Mouse (Mus musculus) frontal cortex, adult 2 months (tissue): ENCODE measurements around the gene Il18. TPM values are rescaled to one million over a fixed set of nuclear protein-coding genes. Genes with fewer than 3 reads are reported as not detected.

Experiments
- DNase-seq, 2 experiments: peaks; one replicate each; pipeline ENCODE4 v3.0.0; 2022; ENCODE audit warnings: low spot score in 1 of 2; ENCODE audit errors: extremely low spot score in 1 of 2
- polyA plus RNA-seq: library from polyadenylated mRNA; depleted of rRNA; stranded (reverse); fragments of >200 nt; gene quantifications from 2 replicates; pipeline ENCODE4 v1.2.3, GENCODE M21; 2012; rRNA removed

Il18 gene
- 55.8 and 70.2 TPM in 2 replicates for polyA plus RNA-seq

DNA sequence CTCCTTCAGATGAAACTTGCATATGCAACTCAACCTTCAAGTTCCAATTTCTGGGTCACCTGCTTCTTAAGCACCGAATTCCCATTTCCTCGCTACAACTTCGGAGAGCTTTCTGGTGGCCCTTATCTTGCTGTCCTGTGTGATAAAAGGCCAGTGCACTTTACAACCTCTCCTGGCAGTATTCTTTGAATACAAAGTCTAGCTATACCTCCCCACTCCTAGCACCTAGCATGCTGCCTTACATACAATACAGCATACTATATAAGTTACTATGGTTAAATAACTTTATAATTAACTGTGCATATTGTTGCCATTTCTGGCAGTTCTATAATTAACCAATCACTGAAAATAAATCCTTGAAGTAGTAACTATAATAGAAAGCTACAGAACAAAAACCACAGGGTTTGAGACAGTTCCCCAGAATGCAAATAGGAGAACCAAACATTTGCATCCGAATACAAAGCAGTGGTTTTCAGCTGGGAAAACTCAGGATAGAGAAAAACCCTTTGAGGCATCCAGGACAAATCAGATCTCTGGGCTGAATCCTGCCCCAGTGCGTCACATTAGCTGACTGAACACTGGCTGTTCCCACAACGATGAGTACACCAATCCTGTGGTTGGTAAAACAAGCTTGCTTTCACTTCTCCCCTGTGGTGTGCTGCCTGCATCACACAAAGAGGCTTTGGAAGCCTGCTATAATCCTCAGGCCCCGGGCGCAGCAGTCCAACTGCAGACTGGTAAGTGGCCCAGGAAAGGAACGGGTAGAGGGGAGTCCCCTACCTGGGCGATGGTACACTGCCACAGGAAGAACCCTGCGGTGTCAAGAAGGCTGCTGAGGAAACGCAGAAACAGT, at the start of gene Il18:
TSS of gene Il18 (plus strand) at position 587 of the 853 bp plus-strand sequence.
- DNase-seq, result peak; percentile 77 to 80

DNA sequence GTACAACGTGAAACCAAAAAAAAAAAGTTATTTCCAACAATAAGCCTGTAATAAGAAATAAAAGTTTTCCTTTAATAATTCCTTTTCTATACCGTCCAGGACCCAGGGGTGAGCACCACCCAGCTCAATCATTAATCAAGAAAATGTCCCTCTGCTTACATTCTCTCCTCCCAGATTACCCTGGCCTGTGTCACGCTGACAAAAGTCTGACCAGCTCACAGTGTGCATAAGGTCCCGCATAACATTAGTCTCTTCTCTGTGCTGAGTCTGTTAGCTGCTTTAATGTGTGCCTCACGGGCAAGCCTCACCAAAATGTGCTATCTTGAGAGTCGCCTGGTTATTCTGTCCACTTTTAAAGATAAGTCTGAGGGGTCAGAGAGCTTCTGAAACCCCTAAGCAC, 49.2 kb upstream of the Il18 start:
- no peak for DNase-seq

DNA sequence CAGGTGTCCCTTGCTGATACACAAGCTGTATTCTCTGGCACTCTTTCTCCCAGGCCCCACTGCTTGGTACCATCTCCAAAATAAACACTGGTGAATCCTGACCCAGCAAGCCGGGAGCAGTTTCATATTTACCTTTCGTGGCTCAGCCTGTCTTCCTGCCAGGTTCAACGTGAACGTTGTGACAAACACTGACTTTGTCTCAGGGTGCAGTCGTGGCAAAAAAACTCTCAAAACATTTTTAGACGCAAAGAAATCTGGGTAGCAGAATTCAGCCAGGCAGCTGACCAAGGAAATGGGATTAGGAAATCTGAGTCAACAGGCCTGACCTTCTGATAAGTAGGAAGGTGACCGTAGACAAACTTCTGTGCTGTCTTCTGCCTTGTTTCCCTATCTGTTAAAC, 47.1 kb upstream of the Il18 start:
- no peak for DNase-seq

DNA sequence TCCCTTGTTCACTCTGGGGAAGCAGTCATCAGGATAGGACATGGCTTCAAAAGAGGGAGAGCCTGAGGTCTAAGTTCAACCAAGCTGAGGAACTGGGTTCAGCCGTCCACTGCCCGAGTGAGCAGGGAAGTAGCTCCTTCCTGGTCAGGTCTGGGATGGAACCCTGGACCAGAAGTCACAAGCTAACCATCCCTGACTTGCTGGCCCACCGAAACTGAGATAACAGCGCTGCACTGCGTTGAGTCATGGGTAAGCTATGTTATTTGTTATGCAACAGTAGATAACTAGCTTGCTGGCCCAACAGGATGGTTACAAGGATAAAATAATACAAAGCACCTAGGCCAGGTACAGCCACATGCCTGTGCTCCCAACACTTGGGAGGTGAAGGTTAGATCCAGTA, 39.2 kb upstream of the Il18 start:
- no peak for DNase-seq

DNA sequence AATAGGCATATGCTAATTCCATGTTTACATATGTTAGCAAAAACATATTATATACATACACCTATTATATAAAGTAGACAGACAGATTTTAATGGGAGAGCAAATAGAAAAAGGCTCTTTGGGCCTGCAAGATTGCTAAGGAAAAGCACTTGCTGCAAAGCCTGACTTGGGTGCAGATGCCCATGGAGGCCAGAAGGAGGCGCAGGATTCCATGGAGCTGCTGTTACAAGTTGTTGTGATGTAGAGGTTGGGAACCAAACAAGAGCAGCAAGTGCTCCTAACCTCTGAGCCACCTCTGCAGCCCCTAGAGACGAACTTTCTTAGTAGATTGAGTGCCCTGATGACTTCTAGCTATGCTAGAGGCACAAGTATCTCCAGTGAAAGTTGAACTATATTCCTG, 35.8 kb upstream of the Il18 start:
- DNase-seq, result no peak

DNA sequence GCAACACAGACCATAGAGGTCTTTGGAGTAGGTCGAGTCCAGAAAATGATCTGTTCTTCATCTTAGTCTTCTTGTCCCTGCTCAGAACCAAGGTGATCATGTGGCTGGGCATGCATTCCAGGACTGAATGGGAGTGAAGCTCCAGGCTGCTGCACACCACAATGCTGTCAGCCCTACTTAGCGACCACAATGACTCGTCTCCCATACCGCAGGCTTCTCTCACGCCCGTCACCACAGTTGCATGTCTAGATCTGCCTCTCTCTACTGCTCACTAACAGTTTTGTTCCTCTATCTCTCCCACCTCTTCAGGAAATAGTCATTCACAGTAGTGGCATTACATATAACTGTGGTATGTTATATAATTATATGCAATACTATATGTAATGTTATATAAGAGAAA, 33.9 kb upstream of the Il18 start:
- DNase-seq, result no peak

DNA sequence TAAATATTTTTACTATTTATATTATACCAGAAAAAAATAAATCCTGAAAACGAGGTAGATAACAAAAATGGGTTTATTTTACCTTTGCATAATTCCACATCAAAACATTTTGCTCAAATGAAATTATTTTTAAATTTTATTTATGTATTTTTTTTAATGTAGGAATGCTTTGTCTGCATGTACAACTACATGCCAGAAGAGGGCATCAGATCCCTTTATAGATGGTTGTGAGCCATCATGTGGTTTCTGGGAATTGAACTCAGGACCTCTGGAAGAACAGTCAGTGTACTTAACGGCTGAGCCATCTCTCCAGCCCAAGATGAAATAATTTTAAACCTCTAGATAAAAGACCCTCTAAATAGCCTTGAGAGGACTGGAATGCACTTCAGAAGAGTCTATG, 33.1 kb upstream of the Il18 start:
- no peak for DNase-seq

DNA sequence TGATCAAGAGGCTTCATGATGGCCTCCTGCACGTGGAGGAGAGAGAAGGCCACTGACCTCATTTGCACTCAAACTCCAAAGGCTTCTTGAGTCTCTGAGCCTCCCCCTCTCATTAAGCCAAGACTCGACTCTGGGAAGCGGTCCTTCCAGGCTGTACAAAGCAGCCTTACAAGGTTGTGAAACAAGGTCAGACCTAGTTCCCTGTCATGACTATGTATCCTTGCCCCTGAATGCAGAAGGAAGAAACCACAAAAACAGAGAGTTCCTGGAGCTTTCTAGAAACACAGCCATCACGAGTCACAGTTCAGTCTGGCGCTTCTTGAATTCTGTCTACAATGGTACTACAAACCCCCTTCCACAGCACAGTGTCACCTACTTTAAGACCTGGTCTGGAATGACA, 32.1 kb upstream of the Il18 start:
- DNase-seq, result no peak

DNA sequence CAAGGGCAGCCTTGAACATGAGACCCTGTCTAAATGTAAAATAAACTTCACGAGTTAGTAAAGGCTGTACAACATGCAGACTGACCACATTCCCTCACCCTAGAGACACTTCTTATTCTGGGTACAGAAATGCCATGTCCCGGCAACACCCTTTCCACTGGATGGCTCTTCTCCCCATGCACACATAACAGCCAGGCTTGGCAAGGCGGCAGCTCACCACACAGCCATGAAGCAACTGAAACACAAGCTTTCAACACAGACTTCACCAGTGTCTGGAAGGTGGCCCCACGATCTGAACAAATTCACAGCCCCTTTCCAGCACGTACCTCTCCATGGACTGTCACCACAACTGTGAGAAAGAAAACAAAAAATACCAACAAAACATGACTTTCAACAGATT, 29.7 kb upstream of the Il18 start:
- DNase-seq, result no peak

DNA sequence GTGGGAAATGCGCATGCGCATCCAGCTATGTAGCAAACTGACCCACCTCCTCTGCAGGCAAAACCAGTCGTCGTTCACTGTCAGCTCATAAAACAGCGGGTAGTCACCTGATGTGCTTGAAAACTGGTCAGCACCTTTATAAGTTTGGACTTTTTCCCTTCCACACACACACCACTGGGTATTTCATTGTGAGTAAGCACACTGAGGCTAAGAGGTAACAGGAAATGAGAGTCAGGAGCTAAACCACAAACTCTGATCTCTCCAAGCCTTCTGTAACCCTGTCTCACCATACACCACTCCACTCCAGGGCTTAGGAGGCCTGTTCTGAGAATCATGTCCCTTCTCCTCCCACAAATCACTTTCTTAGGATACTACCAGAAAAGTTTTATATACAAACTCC, 29.0 kb upstream of the Il18 start:
- DNase-seq, result no peak

DNA sequence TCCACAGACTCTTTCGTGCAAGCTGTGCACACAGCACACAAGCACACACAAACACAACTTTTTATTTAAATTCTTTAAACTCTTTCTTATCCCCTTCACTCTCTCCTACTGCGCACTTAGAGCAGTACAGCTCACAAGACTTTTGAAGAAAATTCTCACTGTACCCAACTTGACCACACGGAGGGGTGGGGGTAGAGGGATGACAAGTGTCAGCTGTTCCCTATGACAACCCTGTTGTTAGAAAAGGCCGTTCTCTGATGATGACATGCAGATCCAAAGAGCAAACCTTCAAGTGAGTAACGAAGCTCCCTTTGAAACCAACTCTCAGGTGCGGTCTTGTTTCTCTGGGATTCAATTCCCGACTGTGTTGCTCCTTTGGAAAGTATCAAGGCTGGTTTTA, 26.8 kb upstream of the Il18 start:
- DNase-seq, result no peak

DNA sequence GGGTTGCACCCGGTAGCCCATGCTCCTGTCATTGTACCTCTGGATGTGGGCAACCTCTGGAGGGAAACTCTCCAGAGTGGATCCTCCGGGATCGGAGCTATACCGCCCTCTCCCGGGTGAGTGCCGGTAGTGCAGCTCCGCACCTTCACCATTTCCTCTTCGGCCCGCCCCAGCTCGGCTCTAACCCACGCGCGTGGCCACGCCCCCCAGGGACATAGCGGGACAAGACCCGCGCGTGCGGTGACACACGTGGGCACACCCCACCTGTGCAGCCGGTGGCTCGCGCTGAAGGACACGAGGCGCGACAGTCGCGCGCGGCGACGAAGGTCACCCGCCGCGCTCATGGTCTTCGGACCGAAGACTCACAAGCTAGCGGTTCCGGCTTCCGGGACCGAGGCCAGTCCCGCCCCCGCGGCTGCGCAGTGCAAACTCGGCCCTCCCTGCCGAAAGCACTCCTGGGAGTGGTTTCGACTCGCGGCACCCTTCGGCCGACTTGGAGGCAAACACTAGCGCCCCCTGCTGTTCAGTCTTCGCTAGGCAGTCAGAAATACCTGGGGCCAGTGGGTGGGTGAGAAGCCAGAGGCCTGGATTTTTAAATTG, 26.2 kb upstream of the Il18 start, which contains the start of gene Pts:
TSS of gene Pts (minus strand) at position 432 of the 600 bp plus-strand sequence.
- DNase-seq, result peak; percentile 91 to 97

DNA sequence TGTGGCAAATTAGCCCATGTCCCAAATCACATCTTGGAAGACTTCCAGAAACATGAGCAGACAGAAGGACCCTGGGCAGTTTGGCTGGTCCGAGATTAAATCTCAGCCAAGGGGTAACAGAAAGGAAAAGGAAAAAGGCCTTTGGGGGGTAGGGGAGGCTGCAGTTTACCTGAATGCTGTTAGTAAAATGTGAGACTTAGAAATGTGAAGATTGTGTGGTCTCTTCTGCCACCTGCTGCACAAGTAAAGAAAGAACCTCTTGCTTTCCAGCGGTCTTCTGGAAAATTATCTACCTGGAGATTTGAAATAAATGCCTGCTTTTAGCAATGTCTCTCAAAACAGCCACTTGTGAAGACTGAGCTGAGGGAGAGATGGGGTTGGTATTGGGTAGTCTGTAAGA, 23.7 kb upstream of the Il18 start:
- peak in 1 of 2 experiments; percentile 66 for DNase-seq

DNA sequence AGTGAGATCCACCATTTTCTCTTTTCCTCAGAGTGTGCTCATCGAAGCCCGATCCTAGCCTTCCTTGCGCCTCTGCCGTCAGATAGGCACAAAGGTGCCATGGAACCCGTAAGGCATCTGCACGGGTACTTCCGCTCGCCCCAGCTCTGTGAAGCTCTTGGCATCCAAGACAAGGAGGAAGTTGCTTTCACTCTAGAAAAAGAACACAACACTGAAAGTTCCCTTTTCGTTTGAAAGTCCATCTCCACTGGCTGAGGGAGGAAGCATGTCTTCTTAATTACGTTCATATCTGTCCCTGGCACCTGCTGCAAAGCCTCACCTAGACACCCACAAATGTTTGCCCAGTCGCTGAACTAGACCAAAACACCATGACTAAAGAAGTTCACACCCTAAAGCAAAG, 21.3 kb upstream of the Il18 start:
- DNase-seq, result no peak

DNA sequence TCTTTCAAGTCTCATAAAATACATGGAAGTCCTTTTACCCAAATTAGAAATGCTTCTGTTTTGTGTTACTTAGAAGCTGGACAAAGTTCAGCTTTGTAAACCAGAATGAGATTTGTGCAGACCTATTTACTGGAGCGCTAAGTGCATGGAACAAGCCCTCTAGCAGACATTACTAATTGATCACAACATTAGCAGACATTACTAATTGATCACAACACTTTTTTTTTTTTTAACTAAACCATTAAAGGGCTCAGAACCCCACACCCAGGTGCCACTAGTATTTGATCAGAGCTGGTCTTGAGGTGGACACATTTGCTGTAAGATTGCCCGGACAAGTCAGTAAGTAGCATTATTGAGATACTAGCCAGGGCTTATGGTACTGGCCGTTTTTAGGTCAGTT, 20.8 kb upstream of the Il18 start:
- no peak for DNase-seq

DNA sequence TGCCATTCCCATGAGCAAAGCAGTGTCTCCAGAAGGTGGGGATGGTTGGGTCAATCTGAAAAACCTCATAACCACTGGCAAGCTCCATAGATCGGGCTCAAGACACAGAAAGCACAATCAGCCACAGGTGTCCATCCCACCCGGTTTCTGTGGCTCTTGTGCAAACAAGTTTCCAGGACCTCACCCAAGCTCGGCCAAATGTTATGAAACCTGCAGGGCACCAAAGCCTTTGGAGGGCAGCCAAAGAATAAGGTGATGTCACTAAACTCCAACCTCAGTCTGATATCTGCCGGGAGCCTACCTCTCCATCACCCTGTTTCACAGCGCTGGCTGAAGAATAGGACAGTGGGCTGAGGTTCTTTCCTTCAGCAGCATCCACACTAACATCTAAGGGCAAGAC, 18.7 kb upstream of the Il18 start:
- DNase-seq, result no peak

DNA sequence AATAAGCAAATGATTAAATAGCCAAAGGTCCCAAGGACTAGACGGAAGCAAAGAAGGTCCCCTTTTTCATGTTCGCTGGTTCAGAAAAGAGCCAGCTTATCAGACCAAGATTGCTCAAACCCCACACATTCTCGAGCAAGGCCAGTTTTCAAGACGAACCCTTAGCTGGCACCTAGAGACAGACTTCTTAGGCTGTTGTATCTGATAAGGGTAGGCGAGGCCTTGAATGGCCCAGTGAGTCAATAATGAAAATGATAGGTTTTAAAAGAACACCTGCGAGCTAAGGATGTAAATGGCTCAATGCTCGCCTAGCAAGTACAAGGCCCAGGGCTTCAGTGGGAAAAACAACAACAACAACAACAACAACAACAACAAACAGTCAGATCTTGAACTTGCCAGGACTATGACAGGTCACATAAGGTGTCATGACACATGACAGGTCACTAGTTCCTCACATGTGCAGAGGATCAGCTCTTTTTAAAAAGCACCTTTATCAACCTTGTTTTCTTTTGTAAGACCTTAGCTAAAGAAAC, 18.0 kb upstream of the Il18 start:
- no peak for DNase-seq

DNA sequence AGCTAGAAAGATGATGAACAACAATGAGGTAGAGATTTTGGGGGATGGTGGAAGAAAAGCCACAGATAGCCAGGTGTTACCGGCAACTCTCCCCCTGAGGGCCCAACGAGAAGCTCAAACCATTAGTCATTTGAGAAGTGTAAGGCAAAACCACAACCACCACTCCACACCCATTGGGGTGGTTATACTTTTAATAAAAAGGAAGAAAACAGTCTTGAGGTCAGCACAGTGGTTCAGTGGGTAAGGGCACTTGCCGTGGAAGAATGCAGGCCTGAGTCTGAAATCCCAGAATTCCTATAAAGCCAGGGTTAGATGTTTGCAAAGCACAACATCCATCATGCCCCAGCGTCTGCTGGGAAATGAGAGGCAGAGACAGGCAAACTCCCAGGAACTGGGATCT, 17.3 kb upstream of the Il18 start:
- no peak for DNase-seq

DNA sequence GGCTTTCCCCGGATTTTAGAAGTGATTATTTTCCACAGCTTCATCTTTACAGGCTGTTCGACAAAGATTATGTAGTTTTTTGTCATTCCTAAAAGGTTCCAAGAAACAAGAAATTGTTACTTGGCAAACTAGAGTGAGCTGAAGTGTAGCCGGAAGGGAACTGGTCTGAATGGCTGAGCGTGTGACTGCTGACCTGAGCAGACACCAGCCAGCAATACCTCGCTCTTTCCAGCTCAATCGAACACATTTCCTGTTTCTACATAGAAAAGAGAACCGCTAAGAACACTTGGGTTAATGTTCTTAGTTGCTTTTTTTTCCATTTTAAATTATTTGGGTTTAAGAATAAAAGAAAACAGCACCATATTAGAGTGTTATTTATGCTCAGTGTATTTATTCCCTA, 14.5 kb upstream of the Il18 start:
- no peak for DNase-seq

DNA sequence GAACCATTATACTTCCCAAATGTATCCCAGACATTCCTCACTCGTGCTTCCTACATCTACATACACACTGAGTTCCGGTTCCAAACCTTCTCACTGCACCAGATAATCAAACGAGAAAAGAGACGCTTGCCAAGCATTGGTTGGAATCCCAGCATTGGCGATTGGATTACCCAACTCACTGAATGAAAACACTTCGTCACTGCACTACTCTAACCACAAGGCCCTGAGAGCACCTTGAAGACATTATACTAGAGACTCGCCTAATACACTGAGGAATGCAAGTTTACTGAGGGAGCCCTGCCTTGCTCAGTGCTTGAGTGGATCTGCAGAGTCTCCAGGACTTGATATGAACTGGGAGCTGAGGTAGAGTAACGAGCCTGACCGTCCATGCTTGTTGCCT, 12.2 kb upstream of the Il18 start:
- no peak for DNase-seq

DNA sequence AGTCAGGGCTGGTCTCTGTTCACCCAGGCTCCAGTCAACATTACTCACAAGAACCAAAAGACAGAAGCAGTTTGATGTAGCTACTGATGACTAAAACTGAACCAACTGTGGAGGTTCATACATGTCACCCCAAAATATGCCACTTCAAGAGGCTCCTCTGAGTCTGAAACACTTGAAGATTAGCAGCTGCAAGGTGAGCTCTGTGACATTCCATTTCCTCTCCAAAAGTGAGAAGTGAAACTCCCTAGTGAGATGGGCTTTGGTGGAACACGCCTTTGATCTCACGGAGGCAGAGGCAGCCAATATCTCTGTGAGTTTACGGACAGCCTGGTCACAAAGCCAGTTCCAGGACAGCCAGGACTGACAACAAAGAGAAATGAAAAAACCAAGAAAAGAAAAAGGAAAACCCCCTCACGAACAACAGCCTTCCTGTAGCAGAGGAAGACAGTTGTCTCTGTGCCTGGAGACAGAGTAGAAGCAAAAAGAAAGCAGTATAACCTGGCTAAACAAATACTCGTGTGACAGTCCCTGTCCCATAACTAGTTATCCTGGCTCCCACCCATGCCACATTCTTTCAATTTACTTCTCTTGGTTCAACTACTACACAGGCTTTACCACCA, 6.7 kb upstream of the Il18 start:
- no peak for DNase-seq

DNA sequence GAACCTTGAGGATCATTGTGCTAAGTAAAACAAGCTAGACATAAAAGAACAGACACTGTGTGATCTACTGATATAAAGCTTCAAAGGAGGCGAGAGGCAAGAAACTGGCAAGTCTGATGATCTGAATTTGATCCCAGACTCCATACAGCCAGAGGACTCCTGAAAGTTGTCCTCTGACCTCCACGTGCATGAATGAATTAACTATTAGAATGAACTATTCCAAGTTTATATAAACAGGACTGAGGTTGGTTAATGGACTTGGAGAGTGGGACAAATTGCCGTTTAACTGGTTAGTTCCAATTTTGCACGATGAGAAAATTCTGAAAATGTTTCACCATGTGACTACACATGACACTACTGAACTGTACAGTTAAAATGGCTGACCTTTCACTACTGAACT, 5.7 kb upstream of the Il18 start:
- DNase-seq, result no peak
